Mouse (Mus musculus) kidney, postnatal 10 days (tissue): ENCODE data around the gene Pdlim5.

ENCODE experiments used
- DNase-seq: peaks from one replicate; pipeline ENCODE4 v3.0.0; 2021; ENCODE audit warnings: mixed read lengths

The Pdlim5 gene

GRCm38 (mm10) chr3:142333458-142333857 is 62.0 kb downstream of the Pdlim5 start:
- no peak for DNase-seq

DNA sequence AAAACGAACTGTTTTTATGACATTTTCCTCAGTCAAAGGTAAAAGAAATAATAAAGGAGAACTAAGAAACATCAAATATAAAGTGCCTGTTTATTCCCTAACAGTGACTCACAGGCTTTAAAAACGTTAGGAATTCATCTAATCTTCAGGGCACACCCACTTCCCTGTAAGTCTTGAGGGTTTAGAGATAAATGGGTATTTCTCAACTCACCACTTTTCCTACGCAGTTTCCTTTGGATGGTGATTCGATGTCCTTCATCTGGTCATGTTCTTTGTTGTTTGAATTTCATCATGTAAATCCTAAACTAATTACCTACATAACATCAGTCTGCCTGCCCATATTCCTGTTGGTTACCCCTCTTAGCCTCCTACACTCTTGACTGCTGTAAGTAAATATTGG is 62.8 kb downstream of the Pdlim5 start:
- DNase-seq = no peak

DNA sequence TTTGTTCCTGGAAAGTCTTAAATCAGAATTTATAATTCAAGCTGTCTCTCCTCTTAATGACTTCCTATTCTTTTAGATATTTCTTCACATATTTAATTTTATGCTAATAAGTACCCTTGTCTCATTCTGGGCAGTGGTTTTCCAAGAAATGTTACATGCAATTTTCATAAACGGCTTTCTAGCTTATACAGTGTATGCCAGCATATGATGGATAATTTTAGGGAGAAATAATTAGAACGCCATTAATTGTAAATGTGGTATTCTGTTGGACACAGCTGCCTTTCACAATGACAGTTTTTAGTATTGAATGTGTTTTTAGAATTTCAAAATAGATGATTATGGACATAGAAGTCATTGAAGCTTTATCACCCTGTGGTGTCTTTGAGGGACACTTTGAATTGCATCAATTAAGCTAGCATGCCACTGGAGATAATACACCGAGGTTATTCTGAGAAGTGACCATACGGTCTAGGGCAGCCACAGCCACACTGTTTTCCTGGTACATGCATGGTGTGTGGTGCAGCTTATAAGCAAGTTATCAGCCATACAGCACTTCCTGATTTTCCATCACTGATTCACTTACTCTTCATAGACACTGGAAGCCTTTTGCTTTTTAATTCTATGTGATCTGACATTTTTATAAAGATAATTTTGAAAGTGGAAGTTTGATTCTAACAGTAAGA is 63.5 kb downstream of the Pdlim5 start:
- no peak for DNase-seq

DNA sequence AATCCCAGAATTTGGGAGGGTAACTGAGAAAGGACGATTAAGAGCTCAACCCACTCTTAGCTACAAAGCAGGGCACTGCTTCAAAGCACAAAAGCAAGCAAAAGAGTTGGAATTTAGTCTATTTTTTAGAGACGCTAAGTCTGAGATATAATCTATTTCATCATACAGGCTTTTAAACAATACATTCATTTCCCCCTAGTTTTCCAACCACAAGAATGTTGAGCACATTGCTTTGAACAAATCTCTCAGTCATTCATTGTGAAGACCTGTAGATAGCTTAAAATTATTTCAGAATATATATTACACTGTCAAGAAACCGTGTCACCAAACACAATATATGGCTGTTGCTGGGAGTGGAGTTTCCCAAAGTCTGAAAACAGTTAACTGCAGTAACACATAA is 65.1 kb downstream of the Pdlim5 start:
- DNase-seq = no peak

- DNase-seq = no peak
These were observed 71.9 kb downstream of the Pdlim5 start for GRCm38 (mm10) chr3:142323592-142323991.

- peak; percentile 90 for DNase-seq
These were observed 73.6 kb downstream of the Pdlim5 start for GRCm38 (mm10) chr3:142321930-142322329.

GRCm38 (mm10) chr3:142318147-142318546 is 77.3 kb downstream of the Pdlim5 start:
- peak; percentile 78 for DNase-seq

GRCm38 (mm10) chr3:142316138-142316740 is 79.3 kb downstream of the Pdlim5 start:
- no peak for DNase-seq

- DNase-seq = peak; percentile 50
These were observed 84.4 kb downstream of the Pdlim5 start for GRCm38 (mm10) chr3:142311075-142311474.

DNA sequence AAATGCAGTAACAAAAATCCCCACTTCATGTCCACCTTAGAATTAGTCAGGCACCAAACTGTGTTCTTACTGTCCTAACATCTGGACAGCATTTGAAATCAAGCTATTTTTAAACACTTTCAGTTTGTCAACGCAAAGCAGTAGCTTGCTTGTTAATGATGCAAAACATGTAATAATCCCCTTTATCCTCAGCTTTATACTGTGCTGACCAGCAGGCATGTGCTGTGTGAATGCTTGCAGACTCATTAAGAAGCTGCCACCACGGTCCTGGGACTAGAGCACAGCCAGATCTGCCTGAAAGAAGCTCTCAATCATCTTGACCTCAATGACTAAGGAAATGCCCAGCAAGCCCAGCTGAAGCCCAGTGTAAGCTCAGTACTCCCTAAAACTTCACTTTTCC is 85.0 kb downstream of the Pdlim5 start:
- DNase-seq = no peak

DNA sequence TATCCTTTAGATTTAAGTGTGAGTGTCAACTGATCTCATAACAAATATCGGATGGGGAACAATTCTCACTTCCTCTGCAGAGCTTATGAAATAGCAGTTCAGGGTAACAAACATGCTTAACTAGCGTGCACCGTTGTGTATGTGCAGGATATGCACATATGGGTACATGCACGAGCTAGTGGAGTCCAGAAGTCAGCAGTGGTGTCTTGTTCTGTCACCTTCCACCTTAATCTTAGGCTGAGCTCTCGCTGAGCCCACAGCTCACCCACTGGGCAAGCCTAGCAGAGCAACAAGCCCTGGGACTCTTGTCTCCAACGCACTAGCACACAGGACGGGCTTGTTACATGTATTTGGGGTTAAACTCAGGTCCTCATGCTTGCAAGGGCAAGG is 100.2 kb downstream of the Pdlim5 start:
- no peak for DNase-seq

- DNase-seq = peak; percentile 32
These were observed 100.7 kb downstream of the Pdlim5 start for GRCm38 (mm10) chr3:142294616-142295286.

- no peak for DNase-seq
These were observed 101.9 kb downstream of the Pdlim5 start for GRCm38 (mm10) chr3:142293561-142293960.

GRCm38 (mm10) chr3:142282706-142283105 is 112.8 kb downstream of the Pdlim5 start:
- peak; percentile 74 for DNase-seq

GRCm38 (mm10) chr3:142281656-142282055 is 113.8 kb downstream of the Pdlim5 start:
- DNase-seq = no peak

DNA sequence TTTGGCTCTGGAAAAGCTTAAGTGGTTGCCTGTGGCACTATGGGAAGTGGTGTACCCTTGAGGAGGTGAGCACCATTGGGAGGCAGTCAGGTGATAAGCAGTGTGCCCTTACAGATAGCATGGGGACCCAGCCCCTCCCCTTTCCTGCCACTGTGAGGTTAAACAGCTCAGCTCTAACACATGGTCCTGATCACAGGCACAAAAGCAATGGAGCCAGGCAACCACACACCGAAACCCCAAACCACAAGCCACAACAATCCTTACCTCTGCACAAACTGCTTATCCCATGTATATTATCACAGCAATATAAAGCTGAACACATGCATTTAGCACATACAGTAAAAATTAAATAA is 114.4 kb downstream of the Pdlim5 start:
- no peak for DNase-seq

DNA sequence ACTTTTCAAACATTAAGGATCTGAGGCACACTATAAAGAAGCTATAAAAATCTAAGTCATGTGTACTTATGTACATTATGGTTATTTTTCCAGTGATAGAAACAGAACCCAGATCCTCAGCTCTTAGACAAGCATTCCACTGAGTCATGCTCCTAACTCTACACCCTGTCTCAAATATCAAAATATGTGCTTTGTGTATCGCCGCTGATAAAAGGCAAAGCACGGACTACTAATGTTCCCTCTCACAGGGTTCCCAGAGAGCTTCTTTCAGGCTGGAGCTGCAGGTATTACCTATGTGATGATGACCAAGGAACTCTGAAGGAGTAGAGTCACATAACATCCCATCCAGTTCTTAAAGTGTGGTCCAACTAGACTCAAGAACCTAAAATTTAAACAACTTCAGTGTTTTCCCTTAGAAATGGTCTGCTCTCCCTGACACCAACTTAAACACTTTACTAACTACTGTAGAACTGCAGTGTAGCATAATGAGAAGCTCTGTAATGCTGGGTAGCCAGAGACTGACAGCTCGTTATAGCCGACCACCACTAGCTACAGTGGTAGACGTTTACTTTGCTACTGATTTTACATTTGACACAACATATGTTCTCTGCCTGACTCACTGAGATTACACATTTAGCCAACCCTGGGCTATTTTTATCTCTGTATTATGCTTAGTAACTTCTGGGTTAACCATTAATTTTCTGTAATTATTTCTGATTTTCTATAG is 115.0 kb downstream of the Pdlim5 start:
- no peak for DNase-seq

DNA sequence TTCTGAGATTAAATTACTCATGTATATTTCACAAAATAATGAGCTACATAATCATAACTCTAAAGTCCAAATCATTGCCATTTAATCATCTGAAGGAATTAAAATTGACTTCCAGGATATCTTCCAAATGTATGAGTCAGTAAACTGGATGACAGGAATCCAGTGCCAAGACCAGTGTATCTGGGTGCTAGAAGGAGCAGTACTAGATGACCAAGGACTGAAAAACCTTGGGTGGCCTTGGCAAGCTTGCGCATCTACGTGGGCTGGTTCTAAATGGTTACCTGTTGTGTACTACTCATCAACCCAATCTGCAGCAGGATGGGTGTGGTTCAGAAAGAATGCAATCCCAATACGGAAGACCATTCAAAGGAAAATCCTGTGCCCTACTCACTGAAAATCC is 116.5 kb downstream of the Pdlim5 start:
- DNase-seq = no peak

GRCm38 (mm10) chr3:142276506-142276905 is 119.0 kb downstream of the Pdlim5 start:
- no peak for DNase-seq

- DNase-seq = no peak
These were observed 120.5 kb downstream of the Pdlim5 start for GRCm38 (mm10) chr3:142274993-142275392.

DNA sequence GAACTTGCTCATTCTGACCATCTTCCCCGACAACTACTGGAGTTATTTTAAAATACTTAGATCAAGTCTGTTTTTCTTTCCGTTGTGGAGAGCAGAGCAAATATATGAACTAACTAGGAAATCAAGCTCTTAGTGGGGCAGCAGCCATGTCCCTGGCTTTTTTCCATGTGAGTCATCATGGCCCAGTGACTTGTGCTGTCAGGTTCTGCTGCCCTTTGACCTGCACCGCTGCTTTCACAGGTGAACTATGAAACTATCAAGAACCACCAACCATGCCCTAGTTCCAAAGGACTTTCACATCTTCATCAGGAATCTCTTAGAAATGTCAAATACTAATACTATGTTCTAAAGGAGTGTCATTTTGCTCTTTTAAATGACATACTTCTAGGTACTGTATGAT is 121.0 kb downstream of the Pdlim5 start:
- peak; percentile 19 for DNase-seq

GRCm38 (mm10) chr3:142273265-142273664 is 122.2 kb downstream of the Pdlim5 start:
- no peak for DNase-seq

DNA sequence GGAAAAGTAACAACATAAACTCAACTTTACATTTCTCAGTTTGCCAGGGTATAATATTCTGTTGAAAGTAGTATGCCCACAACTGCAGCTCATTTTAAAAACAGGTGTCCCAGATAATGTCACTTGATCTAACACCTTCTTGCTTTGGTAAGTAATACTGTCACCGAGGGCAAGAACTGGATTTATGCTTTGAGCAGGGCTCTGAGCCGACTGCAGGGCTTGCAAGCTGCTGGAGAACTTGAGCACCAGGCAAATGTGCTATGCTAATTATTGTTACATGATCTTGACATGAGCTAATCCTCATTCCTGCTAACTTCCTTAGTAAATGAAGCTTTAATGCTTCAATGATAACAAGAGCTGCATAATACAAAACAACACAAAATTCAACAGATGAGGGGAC is 139.1 kb downstream of the Pdlim5 start:
- no peak for DNase-seq

DNA sequence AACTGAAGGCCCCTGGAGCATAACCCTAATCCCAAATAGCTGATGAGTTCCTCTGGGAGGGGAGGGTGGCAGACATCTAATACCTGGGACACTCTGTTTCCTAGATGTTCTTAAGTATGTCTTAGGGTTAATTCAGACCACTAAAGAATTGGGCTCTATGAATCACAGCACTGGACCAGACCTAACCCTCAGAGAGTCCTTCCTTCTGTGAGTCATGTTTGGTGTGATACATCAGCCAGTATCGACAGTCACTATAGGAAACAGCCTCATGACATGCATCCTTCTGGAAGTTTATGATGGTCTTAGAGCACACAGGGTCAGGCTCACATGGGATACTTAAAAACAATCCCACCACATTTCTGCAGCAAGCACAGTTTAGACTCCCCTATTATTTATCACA is 143.4 kb downstream of the Pdlim5 start:
- no peak for DNase-seq
